Mouse (Mus musculus): ENCODE measurements at regions not wholly inside any gene's neighbourhood (a gene's known extent, or its start where the extent isn't known, plus 50 kb on each side); places are given as distances from the start of the nearest gene placed in this dataset.
"Not testable (repeated sequence)": the region's sequence is repeated elsewhere in the genome, so short reads cannot be mapped to it uniquely, and the experiment has no call there.

DNA sequence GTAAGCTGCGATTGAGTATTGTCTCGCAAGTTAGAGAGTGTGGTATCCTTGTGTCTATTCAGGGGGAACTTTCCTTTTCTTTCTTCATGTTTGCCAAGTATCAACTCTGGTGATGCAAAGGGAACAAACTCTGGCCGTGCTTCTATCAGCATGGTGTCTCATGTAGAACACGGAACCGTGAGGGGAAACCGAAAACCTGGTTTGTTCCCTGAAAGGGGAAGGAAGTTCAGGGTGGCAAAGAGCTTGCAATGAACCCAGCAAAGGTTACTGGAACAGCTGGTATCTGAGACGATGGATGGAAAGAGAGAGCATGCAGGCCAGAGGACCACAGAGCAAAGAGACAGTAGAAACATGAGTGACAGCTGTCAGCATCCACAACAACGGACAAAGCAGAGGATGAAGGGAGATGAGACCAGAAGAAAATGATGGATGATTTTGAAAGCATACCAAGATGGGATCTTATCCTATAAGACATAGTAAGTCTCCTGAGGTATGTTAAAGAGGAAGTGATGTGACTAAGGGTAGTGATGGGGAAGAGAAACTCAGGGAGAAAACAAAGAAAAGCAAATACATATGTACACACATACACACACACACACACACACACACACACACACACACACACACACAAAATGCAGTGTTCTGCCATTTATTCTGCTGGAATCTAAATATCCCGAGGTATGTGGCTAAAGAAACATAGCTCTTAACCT is 199.8 kb upstream of the Peli2 start:
- DNase-seq (ENCODE audit: low spot score) = no peak

DNA sequence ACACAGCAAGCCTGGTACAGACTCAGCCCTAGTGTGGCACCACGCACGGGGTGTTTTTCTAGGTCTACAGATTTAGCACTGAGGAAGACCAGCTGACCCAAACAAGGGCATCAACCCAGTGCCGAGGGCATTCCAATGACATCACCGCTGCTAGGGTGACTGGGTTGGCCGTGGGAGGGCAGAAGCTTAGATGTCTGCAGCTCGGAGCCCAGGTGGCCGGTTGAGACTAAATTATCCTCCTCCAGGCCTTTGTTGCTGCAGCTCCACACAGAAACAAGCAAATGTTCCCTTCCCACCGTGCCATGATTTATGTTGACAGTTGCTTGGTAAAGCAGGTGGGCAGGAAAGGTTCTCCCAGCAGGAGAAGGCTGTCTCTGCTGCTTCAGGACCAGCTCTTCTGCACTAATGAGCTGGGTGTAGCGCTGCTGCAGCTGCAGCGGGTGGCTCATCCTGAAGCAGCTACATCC is 198.8 kb upstream of the Peli2 start:
- no peak for DNase-seq (ENCODE audit: low spot score)

DNA sequence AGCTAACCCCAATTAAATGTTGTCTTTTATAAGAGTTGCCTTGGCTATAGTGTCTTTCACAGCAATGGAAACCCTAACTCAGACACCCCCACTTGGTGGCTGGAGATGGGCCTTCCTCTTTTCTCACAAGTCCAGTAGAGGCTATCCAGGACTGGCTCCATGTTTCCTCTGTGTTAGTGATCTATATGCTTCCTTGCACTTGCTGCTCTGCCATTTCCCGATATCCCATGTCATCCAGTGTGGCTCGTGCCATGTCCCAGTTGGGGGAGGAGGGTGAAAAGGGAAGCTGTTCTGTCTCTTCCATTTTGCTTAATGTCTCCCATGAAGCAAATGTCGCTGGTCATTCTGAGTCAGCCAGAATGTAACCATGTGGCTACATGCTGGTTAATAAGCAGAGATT is 194.2 kb upstream of the Peli2 start:
- no peak for DNase-seq (ENCODE audit: low spot score)

DNA sequence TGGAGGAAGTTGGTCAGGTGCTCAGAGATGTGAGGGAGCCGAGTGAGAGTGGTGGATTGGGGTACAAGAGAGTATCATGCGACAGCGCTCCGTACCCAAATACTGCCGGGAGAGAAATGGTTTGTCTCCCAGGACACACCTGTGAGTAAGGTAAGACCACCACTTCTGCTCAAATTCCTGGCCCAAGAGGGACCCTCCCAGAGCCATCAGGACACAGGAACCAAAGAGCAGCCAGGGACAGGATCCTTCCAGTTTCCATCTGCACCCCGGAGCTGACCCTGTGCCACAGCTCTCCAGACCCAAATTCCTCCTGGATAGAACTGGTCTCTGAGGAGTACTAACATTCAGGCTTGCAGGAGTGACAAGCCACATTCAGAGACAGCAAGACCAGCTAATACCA is 185.2 kb upstream of the Peli2 start:
- no peak for DNase-seq (ENCODE audit: low spot score)

DNA sequence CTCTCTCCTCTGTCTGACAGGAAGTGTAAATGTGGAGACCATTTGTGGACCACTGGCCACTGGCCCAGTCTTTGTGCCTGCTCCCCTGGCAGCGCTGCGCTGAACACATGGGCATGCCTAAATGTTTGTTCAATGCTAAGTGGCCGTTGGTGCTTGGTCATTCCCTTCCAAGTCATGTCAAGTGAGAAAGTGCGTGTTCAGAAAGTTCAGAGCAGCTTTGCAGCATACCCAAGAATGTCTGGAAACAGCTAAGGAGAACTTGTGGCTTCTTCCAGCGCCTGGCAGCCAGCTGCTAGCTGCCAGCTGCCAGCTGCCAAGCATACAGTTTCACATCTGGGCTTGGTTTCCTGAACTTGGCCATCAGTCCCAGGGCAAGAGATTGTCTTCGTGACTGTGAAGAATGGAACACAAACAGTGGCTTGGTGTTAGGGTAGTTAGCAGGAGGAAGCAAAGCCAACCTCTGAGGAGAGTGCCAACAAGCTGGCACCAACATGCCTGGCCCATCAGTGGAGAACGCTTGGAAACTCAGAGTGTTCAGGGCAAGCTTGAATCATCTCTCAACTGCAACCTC is 183.5 kb upstream of the Peli2 start:
- no peak for DNase-seq (ENCODE audit: low spot score)

DNA sequence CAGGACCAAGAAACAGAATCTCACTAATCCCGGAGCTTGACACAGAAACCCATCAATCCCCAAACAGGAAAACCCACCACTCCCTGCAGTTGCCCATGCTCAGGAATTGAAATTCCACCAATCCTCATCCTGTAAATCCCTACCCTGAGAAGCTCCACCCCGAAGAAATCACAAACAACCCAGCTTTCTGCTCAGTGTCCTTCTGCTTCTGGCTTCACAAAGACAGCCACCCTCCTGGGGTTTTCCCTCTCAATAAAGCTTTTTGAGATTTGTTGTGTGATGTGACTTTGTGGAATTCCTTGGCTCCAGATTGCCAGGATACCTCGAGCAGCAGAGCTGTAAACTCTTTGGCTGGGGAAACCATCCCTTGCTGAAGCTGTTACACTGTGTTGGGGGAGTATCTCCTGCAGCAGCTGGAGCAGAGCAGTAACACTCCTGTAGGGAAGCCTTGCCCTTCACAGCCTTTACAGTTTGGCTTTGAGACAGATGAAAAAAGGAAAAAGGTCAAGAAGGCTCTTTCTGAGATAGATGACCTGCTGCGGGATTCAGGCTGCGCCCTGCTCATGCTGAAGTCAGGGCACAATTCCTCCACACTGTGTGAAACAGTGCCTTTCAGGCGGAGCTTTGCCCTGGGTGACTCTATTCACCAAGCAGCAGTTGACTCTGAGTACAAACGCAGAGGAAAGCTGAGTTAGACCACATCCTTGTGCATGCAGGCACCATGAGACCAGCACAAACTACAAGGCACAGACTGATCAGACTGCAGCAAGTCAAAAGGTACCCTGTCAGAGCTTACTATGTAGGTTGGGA is 180.6 kb upstream of the Peli2 start:
- DNase-seq (ENCODE audit: low spot score) = no peak

DNA sequence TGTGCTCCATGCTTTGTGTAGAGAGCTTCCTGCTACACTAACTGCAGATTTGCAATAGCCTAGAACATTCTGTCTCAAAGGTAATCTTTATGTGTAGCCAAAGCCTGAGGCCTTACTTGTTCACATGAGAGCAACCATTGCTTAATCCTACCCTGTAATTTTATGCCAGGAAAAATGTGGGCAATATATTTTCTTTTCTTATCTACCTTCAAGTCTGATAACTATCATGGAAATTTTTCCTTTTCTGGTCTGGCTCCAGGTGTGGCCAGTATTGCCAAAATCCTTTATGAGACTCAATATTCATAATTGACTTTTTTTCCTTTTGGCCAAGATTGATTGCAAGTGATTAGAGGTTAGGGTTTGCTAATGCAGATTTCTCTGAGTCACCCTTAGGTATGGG is 178.0 kb upstream of the Peli2 start:
- no peak for DNase-seq (ENCODE audit: low spot score)

DNA sequence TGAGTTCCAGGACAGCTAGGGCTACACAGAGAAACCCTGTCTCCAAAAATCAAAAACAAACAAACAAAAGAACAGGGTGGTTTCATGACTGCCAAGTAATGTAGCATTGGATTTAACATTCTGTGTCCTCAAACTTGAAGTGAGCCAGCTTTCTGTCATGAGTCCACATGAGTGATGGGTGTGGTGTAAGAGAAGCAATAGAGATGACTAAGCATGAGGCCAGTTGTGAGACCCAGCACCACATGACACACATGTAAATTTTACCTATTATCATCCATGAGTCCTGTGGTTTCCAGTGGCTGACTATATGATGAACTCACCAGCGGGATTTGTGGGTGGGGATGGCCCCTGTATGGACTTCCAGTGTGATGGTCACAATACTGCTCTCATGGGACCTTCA is 176.0 kb upstream of the Peli2 start:
- no peak for DNase-seq (ENCODE audit: low spot score)

DNA sequence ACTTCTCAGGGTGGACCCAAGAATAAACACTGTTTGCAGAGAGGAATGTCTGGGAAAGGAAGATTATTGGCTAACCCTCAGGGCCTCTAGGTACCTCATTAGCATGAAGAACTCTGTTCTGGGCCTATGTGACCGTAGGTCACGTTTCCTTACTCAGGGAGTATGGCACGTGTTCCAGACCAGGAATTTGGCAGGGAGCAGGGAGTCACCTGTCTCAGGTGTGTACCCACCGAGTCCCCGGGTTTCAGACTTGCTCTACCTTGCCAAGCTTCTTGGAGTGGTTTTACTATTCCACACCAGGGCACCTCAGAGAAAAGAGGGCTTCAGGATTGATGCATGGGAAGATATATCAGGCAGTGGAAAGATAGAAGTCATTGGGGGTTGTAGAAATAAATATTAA is 169.6 kb upstream of the Peli2 start:
- DNase-seq (ENCODE audit: low spot score) = no peak

DNA sequence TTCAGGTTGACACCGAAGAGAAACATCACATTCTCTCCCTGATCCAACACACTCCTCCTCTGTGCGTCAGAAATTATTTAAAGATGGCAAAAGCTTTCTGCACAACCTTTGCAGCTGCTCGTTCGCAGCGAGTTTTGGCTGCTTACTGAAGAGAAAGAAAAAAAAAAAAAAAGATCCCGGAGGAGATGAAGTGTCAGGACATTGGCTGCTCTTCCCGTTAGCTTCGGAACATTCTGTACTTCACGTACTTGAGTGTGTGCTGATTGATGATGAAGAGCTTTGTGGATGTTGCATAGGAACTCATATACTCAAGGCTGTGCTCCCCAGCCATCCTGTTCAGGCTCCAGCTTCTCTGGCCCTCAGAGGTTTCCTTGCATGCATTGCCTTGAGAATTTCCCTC is 162.5 kb upstream of the Peli2 start:
- DNase-seq (ENCODE audit: low spot score) = no peak

DNA sequence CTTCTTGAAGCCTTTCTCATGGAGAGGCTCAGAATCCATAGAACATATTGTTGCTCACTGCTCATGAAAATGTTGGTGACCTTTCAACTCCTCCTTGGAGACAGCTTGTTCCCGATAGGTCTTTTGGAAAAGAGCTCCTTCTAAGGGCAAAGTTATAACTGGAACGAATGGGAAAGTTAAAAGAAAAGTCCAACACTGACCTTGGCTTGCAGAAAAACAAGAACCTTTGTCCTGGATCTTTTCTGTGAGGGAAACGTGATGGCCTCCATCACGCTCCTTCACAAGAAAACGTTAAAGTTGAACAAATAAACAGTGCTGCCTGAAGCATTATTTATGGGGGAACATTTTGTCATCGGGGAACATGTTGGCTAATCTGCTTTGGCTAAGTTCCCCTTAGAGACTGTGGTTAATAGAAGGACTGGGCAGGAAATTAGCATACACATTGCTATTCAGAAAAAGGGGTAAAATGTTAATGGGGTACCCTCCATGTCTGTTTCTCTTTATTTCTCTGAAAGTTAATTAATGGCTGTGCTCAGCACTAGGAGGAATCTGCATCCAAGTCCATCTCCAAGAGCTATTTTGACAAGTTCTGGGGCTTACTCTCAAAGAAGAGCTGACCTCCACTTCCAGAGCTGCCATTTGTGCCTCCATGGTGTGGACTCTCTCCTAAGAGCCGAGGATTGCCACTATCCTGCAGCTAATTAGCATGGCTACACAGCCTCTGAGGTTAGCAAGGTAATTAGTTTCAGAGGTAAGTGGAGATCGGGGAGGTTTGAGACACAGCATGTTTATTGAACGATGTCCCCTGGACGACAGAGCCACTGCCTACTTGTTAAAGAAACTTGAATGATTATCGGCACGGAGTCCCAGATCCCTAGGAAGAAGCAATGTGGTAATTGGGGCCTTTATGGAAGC is 161.0 kb upstream of the Peli2 start:
- DNase-seq (ENCODE audit: low spot score) = no peak

DNA sequence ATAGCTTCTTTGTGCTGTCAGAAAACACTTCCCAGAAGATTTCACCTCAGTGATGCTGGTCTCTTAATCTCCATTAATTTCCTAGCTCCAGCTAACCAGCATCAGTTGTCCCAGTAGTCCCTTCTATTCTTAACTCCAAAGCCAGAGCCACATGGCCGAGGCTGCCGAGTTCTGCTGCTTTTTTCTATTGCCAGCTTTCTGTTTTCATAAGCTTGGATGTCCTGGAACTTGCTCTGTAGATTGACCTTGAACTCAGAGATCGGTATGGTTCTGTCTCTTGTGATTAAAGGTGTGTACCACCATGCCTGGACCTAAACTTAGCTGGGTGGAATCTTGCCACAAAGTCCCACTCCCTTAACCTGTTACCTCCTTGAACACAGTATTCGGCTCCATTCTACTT is 155.8 kb upstream of the Peli2 start:
- DNase-seq (ENCODE audit: low spot score) = not testable (repeated sequence)

DNA sequence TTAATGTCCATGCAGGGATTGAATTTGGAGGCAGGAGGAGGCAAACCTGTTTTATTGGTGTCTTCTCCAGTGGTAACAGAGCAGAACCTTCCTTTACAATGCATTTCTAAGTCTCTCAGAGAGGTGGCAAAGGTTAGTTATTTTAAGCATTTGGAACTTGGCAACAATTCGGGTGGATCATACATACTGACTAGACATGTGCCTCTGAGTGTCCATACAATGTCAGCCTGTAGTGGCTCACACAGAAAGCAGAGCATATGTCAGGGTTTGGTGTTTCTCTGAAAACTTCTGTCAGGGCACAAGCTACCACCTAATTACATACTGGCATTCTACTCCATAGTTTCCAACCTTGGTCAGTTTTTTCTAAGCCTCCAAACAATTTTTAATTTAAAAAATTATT is 150.8 kb upstream of the Peli2 start:
- no peak for DNase-seq (ENCODE audit: low spot score)

DNA sequence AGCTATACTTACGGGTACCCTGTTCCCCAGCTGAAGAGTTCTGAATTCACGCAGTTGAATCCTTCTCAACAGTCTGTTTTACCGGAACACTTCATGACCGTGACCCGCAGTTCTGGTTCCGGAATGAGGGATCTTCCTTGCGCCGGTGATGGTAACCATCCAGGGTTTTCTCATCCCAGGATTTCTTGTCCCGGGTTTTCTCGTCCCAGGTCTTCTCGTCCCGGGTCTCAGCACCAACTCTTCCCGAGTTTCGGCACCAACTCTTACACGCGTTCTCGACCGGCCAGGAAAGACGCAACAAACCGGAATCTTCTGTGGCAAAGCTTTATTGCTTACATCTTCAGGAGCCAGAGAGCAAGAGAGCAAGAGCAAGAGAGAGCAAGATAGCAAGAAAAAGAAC is 147.5 kb upstream of the Peli2 start:
- DNase-seq (ENCODE audit: low spot score) = not testable (repeated sequence)

DNA sequence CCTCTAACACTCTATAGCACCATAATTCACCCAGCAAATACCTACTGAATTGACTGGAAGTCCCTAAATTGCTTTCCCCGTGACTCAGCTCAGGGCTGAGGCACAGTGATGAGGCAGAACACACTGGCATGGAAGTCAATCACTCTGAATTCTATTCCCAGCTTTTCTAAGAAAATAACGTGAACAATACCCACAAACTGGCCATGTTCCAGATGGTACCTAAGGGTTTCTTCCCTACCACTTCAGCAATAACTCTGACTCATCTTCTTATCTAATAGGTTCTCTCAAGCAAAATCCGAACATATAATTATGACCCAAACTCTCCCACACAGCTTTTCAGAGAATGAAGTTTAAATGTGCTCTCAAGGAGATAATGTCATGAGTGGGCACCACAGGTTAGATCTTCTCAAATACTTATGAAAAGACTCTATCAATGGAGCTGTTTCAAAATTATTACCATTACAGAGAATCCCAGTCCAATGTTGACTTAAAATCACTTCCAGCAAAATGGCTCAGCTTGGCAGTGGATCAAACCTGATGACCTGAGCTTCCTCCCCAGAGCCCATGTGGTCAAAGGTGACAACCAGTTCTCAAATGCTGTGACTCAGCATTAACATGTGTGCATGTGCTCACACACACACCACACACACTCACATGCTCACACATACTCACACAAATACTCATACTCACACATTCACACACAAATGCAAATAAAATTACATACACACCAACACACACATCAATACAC is 137.5 kb upstream of the Peli2 start:
- no peak for DNase-seq (ENCODE audit: low spot score)

DNA sequence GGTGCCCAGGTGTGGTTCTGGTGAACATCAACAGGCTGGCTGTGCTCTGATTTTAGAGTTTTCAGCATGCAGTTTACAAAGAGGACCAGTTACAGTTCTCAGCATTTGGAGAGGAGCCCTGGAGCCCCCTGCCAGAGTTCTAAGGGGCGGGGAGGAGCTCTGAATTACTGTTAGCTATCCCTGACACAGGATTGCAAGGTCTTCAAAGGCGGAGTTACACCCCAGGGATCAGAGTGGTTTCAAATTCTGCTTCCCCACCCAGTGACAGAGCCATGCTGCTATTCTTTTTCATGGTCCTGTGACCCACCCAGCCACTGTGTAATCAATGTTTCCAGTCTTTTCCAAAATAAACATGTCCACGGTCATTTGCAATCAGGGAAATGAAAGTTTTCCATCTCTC is 134.1 kb upstream of the Peli2 start:
- DNase-seq (ENCODE audit: low spot score) = no peak

DNA sequence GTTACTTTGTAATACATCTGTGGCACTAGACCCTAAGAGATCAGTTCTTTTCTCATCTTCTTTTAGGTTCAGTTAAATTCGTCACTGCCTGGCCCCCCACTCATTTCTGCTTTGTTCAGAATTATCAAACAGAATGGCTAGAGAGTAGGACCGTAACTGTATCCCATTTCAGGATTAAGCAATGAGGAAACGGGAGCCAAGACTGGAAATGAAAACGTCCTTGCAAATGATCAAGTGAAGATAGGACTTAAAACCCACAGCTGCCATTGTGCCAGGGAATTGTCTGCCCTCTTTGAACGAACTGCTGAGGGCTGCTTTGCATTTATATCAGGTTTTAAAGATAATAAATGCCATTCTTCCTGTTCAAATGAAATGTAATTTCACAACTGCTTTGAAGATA is 133.7 kb upstream of the Peli2 start:
- no peak for DNase-seq (ENCODE audit: low spot score)

DNA sequence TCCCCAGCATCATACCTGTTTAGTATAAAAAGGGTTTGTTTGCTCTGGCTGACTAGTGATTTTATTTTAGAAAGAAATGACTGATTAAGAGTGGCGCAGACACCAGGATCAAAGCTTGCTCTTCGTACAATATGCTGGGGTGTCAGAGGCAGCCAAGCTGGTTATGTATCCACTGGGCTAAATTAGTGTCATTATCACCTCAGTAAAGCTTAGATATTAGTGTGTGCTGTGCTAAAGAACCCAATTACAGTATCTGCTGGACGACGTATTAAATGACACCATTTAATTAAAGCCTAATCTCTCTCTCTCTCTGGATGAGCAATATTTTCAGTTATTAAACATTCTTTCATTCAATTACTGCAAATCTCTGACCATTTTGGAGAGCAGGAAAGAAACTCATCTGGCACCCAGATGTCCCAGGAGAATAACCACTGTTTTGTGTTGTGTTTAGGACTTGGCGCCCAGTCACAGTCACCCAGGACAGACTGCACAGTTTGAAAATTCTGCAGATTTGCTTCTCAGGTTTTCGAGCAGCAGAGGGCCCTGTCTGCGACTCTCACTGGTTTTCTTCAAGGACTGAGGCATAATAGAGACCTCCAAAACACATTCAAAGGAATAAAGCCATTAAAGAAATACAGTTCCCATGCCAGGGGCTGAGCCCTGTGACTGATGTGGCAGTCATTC is 133.1 kb upstream of the Peli2 start:
- DNase-seq (ENCODE audit: low spot score) = no peak

DNA sequence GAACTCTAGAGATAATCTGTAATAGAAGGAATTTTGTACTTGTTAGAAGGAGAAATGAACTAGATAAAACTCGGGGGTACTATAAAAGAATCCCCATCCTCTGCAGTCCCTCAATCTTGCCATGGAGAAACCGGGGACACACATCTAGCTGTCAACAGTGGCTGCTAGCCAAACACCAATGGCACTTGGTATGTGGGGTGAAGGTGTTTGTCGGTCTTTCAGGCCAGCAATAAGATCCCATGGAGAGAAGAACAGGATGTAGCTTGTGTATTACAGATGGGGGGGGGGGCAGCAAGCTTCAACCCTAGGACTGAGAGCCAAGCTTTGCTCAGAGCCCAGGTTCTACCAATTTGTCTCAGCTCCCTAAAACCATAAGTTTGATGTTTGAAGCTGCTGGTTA is 132.5 kb upstream of the Peli2 start:
- no peak for DNase-seq (ENCODE audit: low spot score)

DNA sequence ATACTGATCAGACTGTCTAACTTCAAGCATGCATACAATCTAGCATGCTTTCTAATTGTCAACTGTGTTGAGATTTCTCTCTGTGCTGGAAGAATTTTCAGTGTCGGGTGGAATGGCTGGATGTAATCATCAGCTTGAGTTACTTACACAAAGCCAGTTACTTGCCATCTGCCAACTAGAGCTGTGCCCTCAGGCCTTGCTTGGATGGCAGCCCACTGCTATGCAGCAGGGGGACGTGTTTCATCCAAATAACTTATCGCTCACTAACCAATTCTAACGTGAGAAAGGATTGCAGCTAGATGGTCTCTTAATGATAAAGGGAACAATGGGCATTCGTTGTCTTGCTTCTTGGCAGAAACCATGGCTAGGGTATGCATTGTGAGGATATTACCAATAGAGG is 131.3 kb upstream of the Peli2 start:
- no peak for DNase-seq (ENCODE audit: low spot score)

DNA sequence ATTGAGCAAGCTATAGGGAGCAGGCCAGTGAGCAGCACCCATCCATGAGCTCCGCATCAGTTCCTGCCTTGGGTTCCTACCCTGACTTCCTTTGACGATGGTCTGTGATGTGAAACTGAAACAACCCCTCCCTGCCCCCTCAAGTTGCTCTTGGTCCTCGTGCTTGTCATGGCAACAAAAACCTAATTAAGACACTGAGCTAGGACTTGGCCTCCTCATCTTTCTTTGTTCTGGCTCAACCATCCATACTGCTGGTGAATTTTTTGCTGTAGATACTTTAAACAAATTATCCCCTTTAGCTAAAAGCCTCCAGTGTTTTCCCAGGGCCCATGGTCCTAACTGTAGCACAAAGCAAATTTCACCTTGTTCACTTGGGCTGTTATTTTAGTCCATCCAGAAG is 129.9 kb upstream of the Peli2 start:
- DNase-seq (ENCODE audit: low spot score) = no peak
